Mouse (Mus musculus) heart, adult 11 months (tissue): ENCODE measurements around the gene Vti1a.

Experiments
- DNase-seq: peaks from one replicate; pipeline ENCODE4 v3.0.0; 2022

The Vti1a gene

DNA sequence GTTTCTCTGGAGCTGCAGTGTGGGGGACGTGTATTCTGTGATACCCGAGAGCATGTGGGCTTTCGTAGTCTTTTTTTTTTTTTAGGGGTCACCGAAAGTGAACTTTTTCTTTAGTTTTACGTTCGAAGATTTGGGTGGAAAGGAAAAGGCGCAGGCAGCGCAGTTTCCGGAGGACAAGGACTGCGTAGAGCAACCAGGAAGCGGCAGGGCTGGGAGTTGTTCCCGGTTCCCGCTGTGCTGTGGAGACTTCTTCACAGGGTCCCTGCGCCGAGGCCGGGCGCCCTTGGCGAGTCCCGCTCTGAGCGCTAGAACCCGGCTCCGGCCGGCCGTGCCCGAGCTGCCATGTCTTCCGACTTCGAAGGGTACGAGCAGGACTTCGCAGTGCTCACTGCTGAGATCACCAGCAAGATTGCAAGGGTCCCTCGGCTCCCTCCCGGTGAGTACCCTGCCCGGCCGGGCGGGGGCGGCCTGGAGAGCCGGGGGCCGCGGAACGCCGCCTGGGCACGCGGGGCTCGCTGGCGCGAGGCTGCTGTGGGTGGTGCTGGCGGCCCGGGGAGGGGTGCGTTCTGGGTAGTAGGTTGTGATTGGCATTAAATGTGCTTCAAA, at the start of gene Vti1a:
Gene Vti1a, plus strand, starts transcription at position 187 of the 606 bp plus-strand sequence.
- peak; percentile 98 for DNase-seq

DNA sequence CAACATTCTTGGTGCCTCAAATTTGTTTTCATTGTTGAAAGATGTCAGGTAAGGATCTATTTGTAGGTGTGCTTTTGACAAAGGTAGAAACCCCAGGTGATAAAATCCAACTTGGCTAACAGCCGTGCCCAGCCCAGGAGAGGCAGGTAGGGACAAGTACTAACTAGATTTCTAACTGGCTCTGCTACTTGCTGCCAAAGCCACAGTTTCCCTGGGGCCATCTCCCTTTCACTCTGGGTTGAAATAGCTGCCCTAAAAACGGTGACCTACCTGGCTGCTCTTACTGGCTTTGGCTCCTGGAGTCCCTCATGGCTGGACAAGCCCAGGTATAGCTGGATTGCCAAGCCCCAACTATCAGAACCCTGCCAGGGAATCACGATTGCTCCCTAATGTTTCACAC, 49.3 kb upstream of the Vti1a start:
- DNase-seq: no peak

DNA sequence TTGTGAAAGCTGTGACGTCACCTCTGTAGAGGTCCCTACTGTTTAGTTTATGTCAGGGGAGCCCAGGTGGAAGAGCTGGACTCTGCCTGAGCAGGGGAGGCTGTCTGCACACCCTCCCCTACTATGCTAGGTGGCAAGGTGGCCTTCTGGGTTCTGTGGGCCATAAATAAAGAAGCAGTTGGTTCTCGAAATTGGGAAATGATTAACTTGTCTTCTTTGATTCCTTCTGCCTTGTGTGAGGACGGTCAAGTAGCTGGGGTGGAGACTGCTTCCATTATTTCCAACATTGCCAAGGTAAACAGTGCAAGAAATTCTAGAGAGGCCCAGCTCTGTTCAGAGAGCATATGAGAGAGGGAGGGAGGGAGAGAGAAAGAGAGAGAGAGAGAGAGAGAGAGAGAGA, 47.9 kb upstream of the Vti1a start:
- no peak for DNase-seq

DNA sequence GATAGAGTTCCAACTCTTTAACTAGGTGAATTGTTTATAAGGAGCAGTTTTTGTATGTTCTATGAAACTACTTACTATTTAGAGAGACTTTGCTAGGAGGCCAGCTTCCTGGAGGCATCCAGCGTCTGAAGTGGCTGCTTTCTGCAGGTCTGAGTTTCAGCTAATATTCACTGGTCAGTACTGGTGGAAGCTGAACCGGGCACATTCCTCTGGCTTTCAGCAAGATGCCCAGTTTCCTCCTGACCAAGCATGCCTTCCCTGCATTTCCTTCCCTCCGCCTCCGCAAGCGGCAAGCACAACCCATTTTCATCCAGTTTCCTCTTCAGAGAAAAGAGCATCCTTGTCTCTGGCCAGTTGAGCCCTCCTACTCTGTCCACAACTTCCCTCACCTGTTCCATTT, 47.0 kb upstream of the Vti1a start:
- DNase-seq: no peak

DNA sequence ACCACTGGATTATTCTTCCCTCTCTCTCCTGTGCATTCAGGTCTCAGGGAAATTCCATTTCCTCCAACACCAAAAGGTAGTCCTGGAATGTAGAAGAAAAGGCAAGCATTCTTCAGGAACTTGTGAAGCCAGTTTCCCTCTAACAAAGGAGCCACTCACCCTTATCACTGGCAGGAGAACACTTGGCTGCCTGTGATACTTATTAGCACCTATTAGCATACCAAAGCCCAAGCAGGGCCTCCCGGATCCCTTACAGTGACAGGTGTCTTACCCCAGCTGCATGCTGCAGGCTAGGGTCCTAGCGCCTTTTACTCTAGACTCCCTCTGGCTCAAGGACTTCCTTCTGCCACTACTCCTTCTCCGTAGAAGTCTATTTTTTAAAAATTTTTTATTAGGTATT, 44.6 kb upstream of the Vti1a start:
- DNase-seq: no peak

DNA sequence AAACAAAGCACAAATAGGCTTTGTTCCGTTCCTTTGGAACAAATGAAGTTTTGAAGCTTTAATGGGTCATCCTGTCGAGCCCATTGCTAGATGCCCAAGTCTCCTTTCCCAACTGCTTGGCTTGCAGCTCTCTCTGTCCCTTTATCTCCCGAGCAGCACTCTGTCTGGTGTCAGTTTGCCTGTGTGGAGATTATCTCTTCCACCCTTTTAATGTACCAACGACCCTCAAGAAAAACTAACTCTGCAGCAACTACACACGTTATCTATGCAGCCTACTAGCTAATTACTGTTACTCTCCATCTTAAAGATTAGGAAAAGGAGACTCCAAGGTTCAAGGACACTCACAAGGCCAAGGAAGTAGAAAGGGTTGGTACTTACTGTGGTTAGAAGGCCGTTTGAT, 42.8 kb upstream of the Vti1a start:
- DNase-seq: peak; percentile 23

DNA sequence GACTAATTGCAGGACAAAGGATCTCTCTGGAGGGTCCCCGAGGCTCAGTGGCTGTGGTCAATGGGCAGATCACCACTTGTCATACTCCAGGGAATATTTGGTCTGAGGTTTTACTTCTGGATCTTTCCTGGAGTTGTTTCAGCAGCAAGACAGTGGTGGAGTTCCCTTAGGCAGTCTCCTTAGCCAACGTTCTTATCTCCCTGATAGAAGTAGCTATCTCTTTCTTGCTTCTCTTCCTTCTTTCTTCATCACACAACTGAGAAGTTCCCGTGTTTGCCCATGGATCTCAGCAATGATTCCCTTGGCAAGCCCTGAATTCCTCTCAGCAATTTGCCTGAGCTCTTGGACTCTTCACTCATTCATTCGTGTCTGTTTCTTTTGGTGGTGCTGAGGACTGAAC, 40.0 kb upstream of the Vti1a start:
- peak; percentile 70 for DNase-seq

DNA sequence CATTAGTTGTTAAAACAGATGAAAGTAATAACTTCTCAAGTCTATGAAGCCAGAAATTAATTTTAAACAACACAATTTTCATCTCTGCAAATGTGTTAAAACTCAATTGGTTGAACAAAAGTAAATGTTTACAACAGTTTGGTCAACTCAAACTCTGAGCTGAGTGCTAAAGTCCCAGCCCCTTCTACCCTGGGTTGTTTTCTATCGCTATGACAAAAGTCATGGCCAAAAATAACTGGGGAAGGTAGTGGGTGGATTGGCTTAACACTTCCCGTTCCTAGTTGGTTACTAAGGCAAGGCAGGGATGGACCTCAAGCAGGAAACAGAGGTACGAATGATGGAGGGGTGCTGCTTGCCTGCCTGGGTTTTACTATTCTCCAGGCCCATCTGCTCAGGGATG, 39.3 kb upstream of the Vti1a start:
- no peak for DNase-seq

DNA sequence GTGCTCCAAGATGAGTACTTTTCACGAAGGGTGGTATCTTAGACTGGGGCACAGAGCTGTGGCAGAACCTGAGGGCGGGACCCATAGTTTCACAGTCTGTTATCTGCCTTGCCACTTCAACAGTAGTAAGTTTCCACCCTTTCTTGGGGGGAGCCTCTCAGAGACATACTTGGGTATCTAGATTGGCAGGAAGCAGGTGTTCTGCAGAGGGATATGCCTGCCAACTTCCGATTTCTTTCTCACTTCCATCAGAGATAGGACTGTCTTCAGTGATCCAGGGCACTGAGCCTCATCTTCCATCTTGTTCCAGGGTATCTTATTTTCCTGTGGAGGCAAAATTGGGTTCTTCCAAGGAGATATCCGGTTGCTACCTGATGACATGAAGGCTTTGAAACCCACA, 32.0 kb upstream of the Vti1a start:
- no peak for DNase-seq

DNA sequence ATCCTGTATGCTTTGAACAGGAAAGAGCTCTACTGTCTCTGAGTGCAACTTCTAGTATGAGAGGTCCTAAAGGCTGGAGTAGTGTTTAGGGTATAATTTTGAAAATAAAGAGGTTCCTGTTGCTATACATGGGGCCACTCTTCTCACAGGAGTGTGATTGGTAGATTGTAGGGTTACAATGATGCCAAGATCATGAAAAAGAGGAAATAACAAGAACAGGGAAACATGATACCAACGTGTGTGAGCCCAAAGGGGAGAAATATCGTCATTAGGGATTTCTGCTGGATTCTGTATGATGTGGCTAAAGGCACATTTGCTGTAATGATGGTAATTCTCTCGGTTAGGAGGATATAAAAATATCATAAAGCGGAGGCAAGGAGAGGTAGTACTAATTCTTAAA, 30.1 kb upstream of the Vti1a start:
- DNase-seq: no peak

DNA sequence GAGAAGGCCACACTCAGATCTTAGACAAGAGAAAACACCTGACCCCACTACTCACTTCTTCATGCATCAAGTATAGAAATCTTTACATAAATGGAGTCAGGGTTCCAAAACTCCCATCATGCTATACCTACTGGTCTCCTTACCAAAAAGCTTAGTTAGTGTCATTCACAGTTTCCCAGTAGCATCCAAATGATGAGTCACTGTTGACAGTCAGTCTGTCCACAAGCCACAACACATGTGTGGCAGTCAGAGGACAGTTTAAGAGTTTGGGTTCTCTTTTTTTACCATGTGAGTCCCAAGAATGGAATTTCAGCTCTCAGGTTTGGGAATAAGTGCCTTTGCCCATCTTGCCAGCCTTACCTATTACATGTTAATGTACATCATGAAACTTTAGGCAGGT, 27.1 kb upstream of the Vti1a start:
- DNase-seq: no peak

DNA sequence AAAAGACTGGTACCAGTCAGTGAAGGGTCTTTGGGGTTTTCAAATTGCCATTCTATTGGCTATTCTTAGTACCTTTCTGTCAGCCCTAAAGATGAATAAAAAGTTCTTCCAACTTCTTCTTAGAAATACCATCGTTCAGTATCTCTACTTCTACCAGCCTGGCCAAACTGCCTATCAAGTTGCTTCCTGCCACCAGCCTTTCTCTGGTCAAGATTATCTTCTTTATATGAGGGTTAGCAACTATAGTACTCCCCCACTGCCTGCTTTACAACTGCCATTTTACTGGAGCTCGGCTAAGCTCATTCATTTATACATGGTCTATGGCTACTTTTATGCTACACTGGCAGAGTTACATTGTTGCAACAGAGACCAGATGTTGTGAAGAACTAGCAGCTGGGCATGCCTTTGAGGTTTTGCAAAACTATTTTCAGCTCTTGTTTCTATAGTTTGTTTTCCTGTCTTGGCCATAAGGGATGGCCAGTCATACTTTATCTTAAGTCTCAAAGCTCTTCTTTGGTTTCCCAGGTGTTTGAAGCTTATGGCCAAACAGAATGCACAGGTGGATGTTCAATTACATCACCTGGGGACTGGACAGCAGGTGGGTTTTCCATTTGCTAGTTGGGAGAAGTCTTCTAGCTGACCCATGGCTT, 25.3 kb upstream of the Vti1a start:
- no peak for DNase-seq

DNA sequence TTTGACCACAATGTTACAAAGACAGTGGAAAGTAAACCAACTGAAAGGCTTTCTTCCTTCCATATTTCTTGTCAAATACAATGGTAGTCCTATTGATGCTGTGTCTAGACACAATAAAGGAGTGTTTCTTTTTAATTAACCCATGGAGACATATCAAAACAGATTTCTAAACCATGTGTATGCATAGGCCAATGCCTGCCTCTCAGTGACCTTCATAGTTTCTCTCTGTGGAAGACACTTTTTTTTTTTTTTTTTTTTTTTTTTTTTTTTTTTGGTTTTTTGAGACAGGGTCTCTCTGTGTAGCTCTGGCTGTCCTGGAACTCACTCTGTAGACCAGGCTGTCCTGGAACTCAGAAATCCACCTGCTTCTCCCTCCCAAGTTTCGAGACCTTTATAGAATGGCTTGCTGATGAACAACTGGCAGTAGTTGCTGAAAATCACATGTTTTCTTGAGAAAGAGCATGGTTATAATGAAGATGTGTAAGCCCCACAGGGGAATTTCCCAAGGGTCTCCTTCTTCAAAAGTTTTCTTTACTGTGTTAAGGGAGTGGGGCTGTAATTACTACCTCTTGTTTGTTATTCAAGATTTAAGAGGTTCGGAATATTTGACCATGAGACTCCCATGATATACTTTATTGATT, 23.8 kb upstream of the Vti1a start:
- no peak for DNase-seq

DNA sequence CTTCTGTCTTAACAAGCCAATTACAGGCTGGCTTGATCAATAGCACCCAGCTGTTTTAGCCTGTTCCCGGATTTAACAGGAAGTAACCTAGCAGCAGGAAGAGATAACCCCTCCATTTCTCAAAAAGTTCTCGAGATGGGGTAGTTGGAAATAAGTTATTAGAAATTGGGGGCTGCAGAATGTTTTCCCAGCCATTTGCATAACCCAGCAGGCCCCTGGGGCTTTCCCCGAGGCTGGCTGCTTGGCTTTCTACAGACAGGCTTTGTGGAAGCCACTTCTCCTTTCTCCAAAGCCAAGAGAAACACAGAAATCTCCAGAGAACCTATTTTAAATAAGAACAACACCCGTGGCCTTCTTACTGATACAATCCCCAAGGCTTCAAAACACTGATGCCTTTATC, 22.9 kb upstream of the Vti1a start:
- peak; percentile 91 for DNase-seq

DNA sequence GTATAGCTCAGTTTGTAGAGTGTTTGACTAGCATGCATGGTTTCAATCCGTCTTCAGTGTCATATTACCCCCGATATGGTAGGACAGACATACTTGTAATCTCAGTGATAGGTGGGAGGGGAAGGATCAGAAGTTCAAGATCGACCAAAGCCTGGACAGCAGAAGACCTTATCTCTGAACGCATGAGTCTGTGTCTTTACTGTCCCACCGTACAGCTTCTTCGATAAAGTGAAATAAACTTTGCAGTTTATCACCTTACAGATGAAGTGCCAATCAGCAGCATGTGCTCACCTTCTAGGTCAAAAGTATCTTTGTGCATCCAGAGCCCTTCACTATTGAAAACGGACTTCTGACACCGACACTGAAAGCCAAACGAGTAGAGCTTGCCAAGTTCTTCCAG, 21.0 kb upstream of the Vti1a start:
- peak; percentile 31 for DNase-seq

DNA sequence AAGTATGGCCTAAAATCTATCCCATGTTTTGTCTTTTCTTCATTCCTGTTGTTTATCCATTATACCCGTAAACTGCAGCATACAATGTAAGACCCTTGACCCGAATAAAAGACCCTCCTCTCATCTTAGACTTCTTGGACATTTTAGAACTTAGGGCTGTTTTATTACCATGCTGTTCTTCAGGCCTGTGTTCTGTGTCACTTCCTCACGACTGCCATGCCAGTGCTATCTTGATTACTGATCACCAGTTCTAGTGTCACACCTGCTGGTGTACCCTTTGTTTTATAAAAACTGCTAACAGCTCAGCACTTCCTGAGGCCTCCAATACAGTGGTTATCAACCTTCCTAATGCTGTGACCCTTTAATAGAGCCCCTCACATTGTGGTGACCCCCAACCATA, 20.5 kb upstream of the Vti1a start:
- peak; percentile 25 for DNase-seq

DNA sequence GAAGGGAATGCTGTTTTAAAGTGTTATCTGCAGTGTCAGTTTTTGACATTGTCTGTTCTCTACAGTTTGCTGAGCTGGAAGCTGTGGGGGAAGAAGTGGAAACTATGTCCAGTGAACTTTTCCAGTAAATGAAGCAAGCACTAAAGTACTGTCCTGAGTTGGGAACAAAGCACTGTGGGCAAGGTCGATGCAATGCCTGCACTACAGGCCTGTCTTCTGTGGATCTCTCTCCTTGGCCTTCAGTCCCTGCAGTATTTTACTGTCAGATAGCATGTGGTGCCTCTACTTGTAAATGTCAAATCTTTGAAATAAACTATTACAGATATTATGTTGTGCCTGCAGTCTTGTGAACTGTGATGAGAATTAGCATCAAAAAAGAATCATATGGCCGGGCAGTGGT, 19.8 kb upstream of the Vti1a start:
- peak; percentile 67 for DNase-seq

DNA sequence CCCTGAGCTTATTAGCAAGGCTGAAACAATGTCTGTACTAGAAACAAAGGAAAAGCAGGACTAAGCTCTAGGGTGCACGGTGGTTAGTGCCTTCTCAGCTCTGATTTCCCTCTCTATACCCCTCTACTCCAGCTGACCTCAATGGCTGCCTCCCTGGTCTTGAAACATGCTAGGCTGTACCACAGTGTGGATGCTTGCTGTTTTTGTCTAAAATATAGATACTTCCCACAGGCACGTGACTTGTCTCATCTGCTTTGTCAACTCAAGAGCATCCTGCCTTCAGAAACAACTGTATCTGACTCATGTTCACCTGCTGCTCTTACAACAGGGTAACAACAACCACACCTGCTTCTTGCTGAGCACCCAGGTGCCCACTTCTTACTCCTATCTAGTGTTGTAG, 18.6 kb upstream of the Vti1a start:
- peak; percentile 82 for DNase-seq

DNA sequence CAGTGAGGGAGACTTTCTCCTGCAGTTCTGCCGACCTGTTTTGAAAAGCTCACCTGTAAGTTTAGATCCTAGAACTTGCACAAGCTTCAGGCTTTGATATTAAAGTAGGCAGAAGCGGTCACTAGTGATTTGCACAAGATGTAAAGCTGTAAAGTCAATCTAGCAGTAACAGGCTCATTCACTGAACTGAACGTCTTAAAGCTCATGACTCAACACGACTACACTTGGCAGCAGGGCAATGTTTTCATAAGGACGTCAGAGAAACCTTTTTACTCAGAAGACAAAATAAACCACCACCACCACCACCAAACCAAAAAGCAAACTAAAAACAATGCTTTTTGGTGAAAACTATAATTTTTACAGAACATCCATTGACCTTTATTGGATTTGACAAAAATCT, 18.1 kb upstream of the Vti1a start:
- no peak for DNase-seq

DNA sequence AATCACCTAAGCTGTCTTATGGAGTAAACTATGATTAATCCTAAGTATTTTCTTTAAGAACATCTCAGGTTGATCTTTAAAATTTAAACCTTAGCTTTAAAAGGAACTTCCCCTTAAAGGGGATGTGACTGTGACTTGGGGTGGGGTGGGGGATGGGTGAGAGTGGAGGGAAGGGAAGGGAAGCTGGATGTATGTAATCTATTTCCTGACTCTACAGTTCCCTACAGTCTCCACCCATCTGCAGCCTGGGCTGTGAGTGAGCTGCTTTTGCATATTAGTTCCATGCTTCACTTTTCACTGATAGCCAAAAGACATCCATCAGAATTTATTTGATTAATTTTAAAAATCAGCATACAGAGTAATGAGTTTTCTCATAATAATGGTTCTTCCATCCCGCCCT, 16.7 kb upstream of the Vti1a start:
- peak; percentile 12 for DNase-seq

DNA sequence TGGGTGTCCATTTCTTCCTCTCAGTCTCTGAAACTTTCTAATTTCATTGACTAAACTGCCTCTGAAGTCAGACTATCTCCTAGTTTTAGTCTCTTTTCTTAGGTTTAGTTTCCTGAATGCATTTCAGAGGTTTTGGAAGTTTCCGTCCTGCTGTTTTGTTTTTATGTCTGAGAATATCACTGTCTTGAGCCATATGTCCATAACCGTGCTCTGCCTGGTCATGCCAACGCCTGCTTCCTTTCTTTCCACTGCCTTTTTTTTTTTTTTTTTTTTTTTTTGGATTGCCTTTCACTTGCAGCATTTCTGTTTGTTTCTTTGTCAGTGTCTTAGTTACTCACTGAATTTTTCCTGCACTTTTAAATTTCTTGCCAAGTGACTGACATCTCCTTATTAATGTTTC, 15.6 kb upstream of the Vti1a start:
- DNase-seq: no peak

DNA sequence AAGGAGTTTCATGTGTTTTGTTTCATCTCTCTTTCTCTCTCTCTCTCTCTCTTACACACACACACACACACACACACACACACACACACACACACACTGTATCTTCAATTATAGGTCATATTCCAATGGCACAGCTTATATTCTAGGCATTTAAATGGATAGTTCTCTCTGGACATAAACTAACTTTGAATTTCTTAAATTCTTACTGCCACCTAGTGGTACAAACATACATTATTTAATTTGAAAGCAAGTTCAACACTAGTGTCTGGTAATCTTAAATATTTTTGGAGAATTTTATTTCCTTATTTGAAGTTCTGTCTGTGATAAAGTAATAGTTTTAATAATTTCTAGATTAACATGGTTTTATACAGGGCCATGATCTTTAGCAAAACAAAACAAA, 11.1 kb upstream of the Vti1a start:
- DNase-seq: no peak

DNA sequence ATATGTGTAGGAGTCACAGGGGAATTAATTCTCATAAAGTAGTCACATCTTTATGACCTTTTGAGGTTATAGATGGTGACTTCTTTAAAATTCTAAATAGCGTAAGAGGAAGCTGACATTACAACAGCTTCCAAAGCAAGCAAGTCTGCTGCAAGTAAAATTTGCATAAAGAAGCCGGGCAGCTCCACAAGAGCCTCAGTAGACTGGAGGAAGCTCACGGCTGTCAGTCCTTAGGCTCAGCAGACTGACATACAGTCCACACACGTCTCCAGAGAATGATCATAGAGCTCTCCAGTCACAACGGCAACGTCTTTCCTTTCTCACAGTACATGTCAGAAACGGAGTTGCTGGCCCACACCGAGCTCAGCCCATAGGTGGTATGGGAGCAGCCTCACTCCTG, 4.2 kb upstream of the Vti1a start:
- peak; percentile 60 for DNase-seq

DNA sequence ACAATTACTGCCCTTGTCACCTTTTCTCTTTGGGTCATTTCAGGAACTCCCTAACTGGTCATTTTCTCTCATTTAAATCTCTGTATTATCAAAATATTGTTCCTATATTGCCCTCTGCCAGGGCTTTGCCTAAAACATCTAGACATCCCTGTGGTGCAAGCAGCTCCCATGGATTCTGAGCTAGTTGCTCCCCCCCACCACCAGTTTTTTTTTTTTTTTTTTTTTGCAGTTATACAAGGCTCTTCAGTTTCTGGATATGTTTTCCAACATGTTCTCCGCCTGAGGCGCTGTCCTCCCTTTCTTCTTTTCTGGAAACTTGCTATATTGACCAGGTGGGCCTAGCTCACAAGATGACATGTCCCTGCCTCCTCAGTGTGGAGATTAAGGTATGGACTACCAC, 2.4 kb upstream of the Vti1a start:
- peak; percentile 15 for DNase-seq
